Mouse (Mus musculus) ES-E14 (cell line): ENCODE data around the gene Xrcc1.

Experiments
- CHD2 ChIP-seq: IDR thresholded peaks from 2 replicates; pipeline ENCODE4 v1.6.1; 2014; ENCODE audit warnings: mild to moderate bottlenecking, low read depth, low read length, inconsistent platforms
- MAFK ChIP-seq: IDR thresholded peaks from 2 replicates; pipeline ENCODE4 v1.6.1; 2014; ENCODE audit warnings: mild to moderate bottlenecking, low read depth, low read length, inconsistent platforms; ENCODE audit not compliant: insufficient read depth

DNA sequence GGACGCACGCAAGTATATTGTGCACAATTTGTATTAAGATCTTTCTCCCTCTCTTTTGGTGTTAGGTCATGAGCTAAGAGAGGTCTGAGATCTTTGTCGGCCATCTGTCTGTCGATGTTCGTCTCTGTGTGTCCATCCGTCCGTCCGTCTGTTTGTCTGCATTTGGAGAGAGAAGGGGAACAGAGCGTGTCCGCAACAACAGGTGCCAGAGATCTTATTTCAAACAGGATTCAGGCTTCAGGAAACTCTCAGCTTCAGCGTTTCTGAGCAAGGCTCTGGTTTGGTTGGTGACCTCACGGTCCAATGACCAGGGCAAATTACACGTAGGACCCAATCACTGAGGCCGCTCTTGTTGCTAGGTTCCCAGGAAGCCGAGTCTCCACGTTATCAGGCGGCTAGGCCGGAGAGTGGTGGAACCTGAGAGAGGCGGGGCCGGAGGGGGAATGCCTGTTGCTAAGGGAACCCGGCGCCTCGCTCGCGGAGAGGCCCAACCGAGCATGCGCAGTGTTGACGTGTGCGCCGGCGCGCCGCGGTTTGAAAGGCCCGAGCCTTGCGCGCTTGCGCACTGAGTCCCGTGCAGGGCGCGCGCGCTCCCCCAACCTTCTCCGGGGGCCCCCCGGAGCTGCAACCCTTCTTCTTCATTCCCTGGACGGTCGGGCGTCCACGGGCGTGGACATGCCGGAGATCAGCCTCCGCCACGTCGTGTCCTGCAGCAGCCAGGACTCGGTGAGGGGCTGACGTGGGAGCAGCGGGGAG is 723 bp downstream of the Xrcc1 start:
- TF ChIP-seq CHD2 (no peak), MAFK (0 out of 2 replicates have a peak, but pooled peaks have one; percentile 13)
